Mouse (Mus musculus): ENCODE results near the gene N4bp2. TPM values are rescaled to one million over a fixed set of nuclear protein-coding genes. Genes with fewer than 3 reads are reported as not detected.

N4bp2 gene
- total and polyA plus RNA-seq, 3 experiments = 13.1 to 16.4 (median 15.1) TPM

GRCm38 (mm10) chr5:65781769-65782715, 18.7 kb downstream of the N4bp2 start:
- no peak overlapping the region for H3K4me3 ChIP-seq (replicated peaks in 1 of 3; ENCODE audit: low read depth in 2 of 3, low read length in 2 of 3, poor library complexity in 1 of 3)
- H3K79me2 ChIP-seq (replicated peaks; ENCODE audit: control insufficient read depth, extremely low read depth, insufficient read depth, poor library complexity, severe bottlenecking) = peaks cover 4% of the 10 kb centered on the region
- peaks cover 6 to 28% of the 10 kb centered on the region in 2 experiments for H3K36me3 ChIP-seq (replicated peaks in 1 of 2; ENCODE audit: control insufficient read depth in 1 of 2, insufficient read depth in 1 of 2, low read length in 1 of 2)
- H3K9ac ChIP-seq (ENCODE audit: insufficient read depth, low read depth) = peak overlapping the region; percentile 54
- in situ Hi-C loops (cut with MboI; ENCODE audit: low pct_ligation_motif_present, low pct_unique_long_range_greater_than_20kb, low sequenced_read_pairs) (no loop called here), dilution Hi-C loops (cut with MboI; ENCODE audit: extremely low pct_ligation_motif_present, extremely low pct_unique_long_range_greater_than_20kb, low sequenced_read_pairs) (no loop called here)
- peak; percentile 24 for DNase-seq (ENCODE audit: extremely low read depth)
- H3K4me2 ChIP-seq (ENCODE audit: insufficient read depth, low read depth, poor library complexity, severe bottlenecking) = peak overlapping the region; percentile 100
- no peaks in the 10 kb centered on the region for H3K27me3 ChIP-seq (replicated peaks)
- peak overlapping the region; percentile 40; the same call in 1 of the 2 replicates for H3K27ac ChIP-seq (ENCODE audit: insufficient read depth, low read depth)
- no peak for TF ChIP-seq ZC3H11A (IDR thresholded peaks at IDR 0.05; ENCODE audit: low read depth, low read length)
- TF ChIP-seq MAZ (IDR thresholded peaks at IDR 0.05; ENCODE audit: low read depth, low read length) = no peak
- TF ChIP-seq CTCF (conservative IDR thresholded peaks at IDR 0.05 in 1 of 2, IDR thresholded peaks at IDR 0.05 in 1 of 2; ENCODE audit: low read depth in 2 of 2, low read length in 2 of 2) = no peak
- no peak for TF ChIP-seq E2F4 (IDR thresholded peaks at IDR 0.05; ENCODE audit: insufficient replicate concordance, low read depth, low read length)
- TF ChIP-seq MYC (IDR thresholded peaks at IDR 0.05; ENCODE audit: low read depth, low read length) = peak; percentile 37; the same call in 1 of the 2 replicates
- no peak for TF ChIP-seq NELFE (IDR thresholded peaks at IDR 0.05; ENCODE audit: low read depth, low read length)
- no peak for TF ChIP-seq IRF4 (IDR thresholded peaks at IDR 0.05; ENCODE audit: low read depth, low read length)
- no peak for TF ChIP-seq SIN3A (IDR thresholded peaks at IDR 0.05; ENCODE audit: low read length)
- no peak for TF ChIP-seq HCFC1 (IDR thresholded peaks at IDR 0.05; ENCODE audit: low read depth, low read length)
- TF ChIP-seq CHD1 (IDR thresholded peaks at IDR 0.05; ENCODE audit: low read depth, low read length) = no peak; the same call in 1 of the 2 replicates
- no peak for TF ChIP-seq ZMIZ1 (IDR thresholded peaks at IDR 0.05; ENCODE audit: low read depth, low read length)
- no peak for TF ChIP-seq RAD21 (IDR thresholded peaks at IDR 0.05; ENCODE audit: low read depth, low read length)
- TF ChIP-seq NRF1 (IDR thresholded peaks at IDR 0.05; ENCODE audit: low read depth, low read length) = no peak
- no peak for TF ChIP-seq POLR2AphosphoS2 (IDR thresholded peaks at IDR 0.05; ENCODE audit: low read depth, low read length)
- TF ChIP-seq MAX (IDR thresholded peaks at IDR 0.05; ENCODE audit: low read length) = peak; percentile 66
- TF ChIP-seq GABPA (IDR thresholded peaks at IDR 0.05; ENCODE audit: insufficient replicate concordance, low read depth, low read length) = no peak
- TF ChIP-seq ZKSCAN1 (IDR thresholded peaks at IDR 0.05; ENCODE audit: borderline replicate concordance, low read depth, low read length) = no peak
- no peak for TF ChIP-seq USF2 (conservative IDR thresholded peaks at IDR 0.05; ENCODE audit: low read depth, low read length)
- TF ChIP-seq ZNF384 (IDR thresholded peaks at IDR 0.05; ENCODE audit: low read depth, low read length) = no peak
- no peak for TF ChIP-seq KAT2A (IDR thresholded peaks at IDR 0.05; ENCODE audit: insufficient replicate concordance, low read length)
- TF ChIP-seq SMC3 (IDR thresholded peaks at IDR 0.05; ENCODE audit: low read depth, low read length) = no peak
- no peak for TF ChIP-seq MAFK (IDR thresholded peaks at IDR 0.05; ENCODE audit: insufficient replicate concordance, low read length)
- no peak for TF ChIP-seq TCF12 (IDR thresholded peaks at IDR 0.05; ENCODE audit: low read depth, low read length)
- TF ChIP-seq POLR2A (IDR thresholded peaks at IDR 0.05; ENCODE audit: low read depth, low read length) = peak; percentile 46
- TF ChIP-seq USF1 (IDR thresholded peaks at IDR 0.05; ENCODE audit: low read depth, low read length) = peak; percentile 34; the same call in 1 of the 2 replicates
- TF ChIP-seq EP300 (IDR thresholded peaks at IDR 0.05; ENCODE audit: low read length) = no peak
- no peak for TF ChIP-seq MEF2A (IDR thresholded peaks at IDR 0.05; ENCODE audit: borderline replicate concordance, low read depth, low read length)
- TF ChIP-seq UBTF (IDR thresholded peaks at IDR 0.05; ENCODE audit: low read depth, low read length) = no peak
- no peak; the same call in 1 of the 2 replicates for TF ChIP-seq JUN (IDR thresholded peaks at IDR 0.05; ENCODE audit: insufficient read depth, low read depth, low read length)
- no peak for TF ChIP-seq RCOR1 (conservative IDR thresholded peaks at IDR 0.05; ENCODE audit: low read depth, low read length)
- TF ChIP-seq MXI1 (IDR thresholded peaks at IDR 0.05; ENCODE audit: low read depth, low read length) = no peak
- TF ChIP-seq TBP (conservative IDR thresholded peaks at IDR 0.05; ENCODE audit: low read depth, low read length) = peak; percentile 32; the same call in 1 of the 2 replicates
- no peak for TF ChIP-seq PAX5 (IDR thresholded peaks at IDR 0.05; ENCODE audit: low read length)
- no peak for TF ChIP-seq CHD2 (IDR thresholded peaks at IDR 0.05; ENCODE audit: low read length)
- TF ChIP-seq ETS1 (conservative IDR thresholded peaks at IDR 0.05; ENCODE audit: low read depth, low read length) = no peak
- TF ChIP-seq JUND (conservative IDR thresholded peaks at IDR 0.05; ENCODE audit: low read depth, low read length) = 0 out of 2 replicates have a peak, but pooled peaks have one; percentile 49
- 0 out of 2 replicates have a peak, but pooled peaks have one; percentile 27 for TF ChIP-seq BHLHE40 (IDR thresholded peaks at IDR 0.05; ENCODE audit: low read depth, low read length)
- peak; percentile 66; the same call in 1 of the 2 replicates for TF ChIP-seq ELF1 (IDR thresholded peaks at IDR 0.05; ENCODE audit: low read depth, low read length)
- H3K9me3 ChIP-seq (replicated peaks; ENCODE audit: low read length) = no peaks in the 10 kb centered on the region
- peaks cover 13 to 40% of the 10 kb centered on the region in 2 experiments for H3K4me1 ChIP-seq (ENCODE audit: control insufficient read depth in 1 of 2, insufficient read depth in 2 of 2)

Measured in CH12.LX (cell line).